Mouse (Mus musculus) embryonic facial prominence, embryonic 11.5 days (tissue): ENCODE data around the gene Anapc7. TPM values are rescaled to one million over a fixed set of nuclear protein-coding genes. Genes with fewer than 3 reads are reported as not detected.

Experiments
- ATAC-seq: fragments of 200-750 bp; cut with Nextera tagmentation; replicated peaks from 2 replicates; pipeline ENCODE4 v1.8.0; 2017; ENCODE audit warnings: low read depth; ENCODE audit not compliant: insufficient number of reproducible peaks, low FRiP score, low TSS enrichment
- DNase-seq: peaks from one replicate; pipeline ENCODE4 v3.0.0-alpha.2; 2015; ENCODE audit warnings: low spot score
- H3K27ac ChIP-seq: fragments of 300-500 bp; sonication (generic); replicated peaks from 2 replicates; pipeline ENCODE4 v1.5.1; 2014; ENCODE audit warnings: mild to moderate bottlenecking, low read depth, low read length, control low read depth
- H3K27me3 ChIP-seq: fragments of 300-500 bp; sonication (generic); 2 replicates; pipeline ENCODE4 v1.6.1; 2014; ENCODE audit warnings: mild to moderate bottlenecking, low read length, moderate library complexity, mixed read lengths; ENCODE audit not compliant: control insufficient read depth, insufficient read depth
- H3K36me3 ChIP-seq: fragments of 300-500 bp; sonication (generic); replicated peaks from 2 replicates; pipeline ENCODE4 v1.6.1; 2014; ENCODE audit warnings: low read depth, mild to moderate bottlenecking, low read length, moderate library complexity, mixed read lengths; ENCODE audit not compliant: control insufficient read depth, insufficient read depth
- H3K4me1 ChIP-seq: fragments of 300-500 bp; sonication (generic); 2 replicates; pipeline ENCODE4 v1.6.1; 2014; ENCODE audit warnings: low read length, mixed read lengths; ENCODE audit not compliant: control insufficient read depth, insufficient read depth
- H3K4me2 ChIP-seq: fragments of 300-500 bp; sonication (generic); 2 replicates; pipeline ENCODE4 v1.6.1; 2014; ENCODE audit warnings: low read depth, mild to moderate bottlenecking, control low read depth, low read length, moderate library complexity
- H3K4me3 ChIP-seq: fragments of 300-500 bp; sonication (generic); 2 replicates; pipeline ENCODE4 v1.5.1; 2014; ENCODE audit warnings: low read depth, low read length, control low read depth
- H3K9ac ChIP-seq: fragments of 300-500 bp; sonication (generic); replicated peaks from 2 replicates; pipeline ENCODE4 v1.6.1; 2014; ENCODE audit warnings: mild to moderate bottlenecking, control low read depth, low read length
- H3K9me3 ChIP-seq: fragments of 300-500 bp; sonication (generic); replicated peaks from 2 replicates; pipeline ENCODE4 v1.6.1; 2016; ENCODE audit warnings: mild to moderate bottlenecking, low read length, inconsistent platforms, mixed read lengths; ENCODE audit not compliant: control insufficient read depth
- WGBS: fragments of 180-500 bp; shearing (Covaris S2); extraction: QIAGEN DNeasy Blood & Tissue Kit; methylation state at CpG from one replicate; pipeline ENCODE4 v1.1.7; 2014; 5-methylcytosine and 5-hydroxymethylcytosine counted together
- polyA plus RNA-seq: library from polyadenylated mRNA; unstranded; fragments of >200 nt; fragmentation: Nextera tagmentation; extraction: Ambion mirVana; gene quantifications from 2 replicates; pipeline ENCODE4 v1.2.1, GENCODE M21; 2014

The Anapc7 gene
- 30.3 and 34.1 TPM in 2 replicates for polyA plus RNA-seq

GRCm38 (mm10) chr5:122421271-122422068, at the start of gene Anapc7:
Gene Anapc7, plus strand, starts transcription at chr5:122421693.
- WGBS = 25% methylated on average over 17 of the region's 17 CpGs
- Histone ChIP-seq H3K4me3 (peak within 1 kb of the TSS; percentile 98), H3K9ac (peak within 1 kb of the TSS; percentile 94), H3K36me3 (no peaks in the 10 kb centered on the region), H3K9me3 (no peaks in the 10 kb centered on the region), H3K4me1 (peaks cover 3% of the 10 kb centered on the region; the same call in 1 of the 2 replicates), H3K27ac (peak within 1 kb of the TSS; percentile 67), H3K27me3 (no peaks in the 10 kb centered on the region), H3K4me2 (peak within 1 kb of the TSS; percentile 76)
- peak; percentile 20 for DNase-seq
- ATAC-seq = 0 out of 2 replicates have a peak, but pooled peaks have one; percentile 14

GRCm38 (mm10) chr5:122372192-122372769, 49.2 kb upstream of the Anapc7 start, which contains the start of gene Fam216a:
Gene Fam216a, minus strand, starts transcription at chr5:122372364.
- Histone ChIP-seq H3K4me2 (peak within 1 kb of the TSS; percentile 76), H3K9me3 (no peaks in the 10 kb centered on the region), H3K4me1 (peaks cover 2% of the 10 kb centered on the region; the same call in 1 of the 2 replicates), H3K4me3 (peak within 1 kb of the TSS; percentile 59), H3K9ac (peak within 1 kb of the TSS; percentile 80), H3K27ac (peak within 1 kb of the TSS; percentile 97), H3K27me3 (no peaks in the 10 kb centered on the region), H3K36me3 (peaks cover 3% of the 10 kb centered on the region)
- under 1% methylated on average over 53 of the region's 53 CpGs for WGBS
- DNase-seq (peak; percentile 100), ATAC-seq (peak; percentile 92)

GRCm38 (mm10) chr5:122372878-122373277, 48.6 kb upstream of the Anapc7 start:
- 6% methylated on average over 5 of the region's 5 CpGs for WGBS
- ATAC-seq (no peak), DNase-seq (no peak)
- no peaks in the 10 kb centered on the region for H3K9me3 ChIP-seq
- H3K9ac ChIP-seq = peak overlapping the region; percentile 75
- H3K27me3 ChIP-seq = no peaks in the 10 kb centered on the region
- H3K27ac ChIP-seq = no peak overlapping the region
- peaks cover 2% of the 10 kb centered on the region; the same call in 1 of the 2 replicates for H3K4me1 ChIP-seq
- peak overlapping the region; percentile 67 for H3K4me2 ChIP-seq
- no peaks in the 10 kb centered on the region; the same call in none of the 2 replicates for H3K36me3 ChIP-seq
- H3K4me3 ChIP-seq = peak overlapping the region; percentile 59

- no peak overlapping the region for H3K4me3 ChIP-seq
- ATAC-seq (no peak), DNase-seq (no peak)
- H3K4me1 ChIP-seq = peaks cover 2% of the 10 kb centered on the region; the same call in 1 of the 2 replicates
- no peak overlapping the region for H3K4me2 ChIP-seq
- H3K9ac ChIP-seq = no peak overlapping the region
- no peaks in the 10 kb centered on the region for H3K9me3 ChIP-seq
- WGBS = 87% methylated on average over 4 of the region's 4 CpGs
- H3K27me3 ChIP-seq = no peaks in the 10 kb centered on the region
- H3K36me3 ChIP-seq = peaks cover 10% of the 10 kb centered on the region
- no peak overlapping the region for H3K27ac ChIP-seq
Observed at GRCm38 (mm10) chr5:122377101-122377833, 44.2 kb upstream of the Anapc7 start.

GRCm38 (mm10) chr5:122378171-122378570, 43.3 kb upstream of the Anapc7 start:
- Histone ChIP-seq H3K4me3 (no peak overlapping the region), H3K4me2 (no peak overlapping the region), H3K27ac (no peak overlapping the region), H3K9ac (no peak overlapping the region), H3K9me3 (no peaks in the 10 kb centered on the region), H3K27me3 (no peaks in the 10 kb centered on the region), H3K4me1 (peaks cover 2% of the 10 kb centered on the region; the same call in 1 of the 2 replicates), H3K36me3 (peaks cover 10% of the 10 kb centered on the region)
- no peak for ATAC-seq
- DNase-seq = no peak
- 87% methylated on average over 12 of the region's 12 CpGs for WGBS

- H3K4me2 ChIP-seq = no peak overlapping the region
- no peaks in the 10 kb centered on the region for H3K9me3 ChIP-seq
- ATAC-seq (0 out of 2 replicates have a peak, but pooled peaks have one; percentile 52), DNase-seq (peak; percentile 82)
- no peak overlapping the region for H3K9ac ChIP-seq
- H3K36me3 ChIP-seq = peaks cover 10% of the 10 kb centered on the region
- 64% methylated on average over 11 of the region's 11 CpGs for WGBS
- H3K27ac ChIP-seq = no peak overlapping the region
- H3K4me1 ChIP-seq = no peaks in the 10 kb centered on the region
- no peaks in the 10 kb centered on the region for H3K27me3 ChIP-seq
- no peak overlapping the region for H3K4me3 ChIP-seq
Observed at GRCm38 (mm10) chr5:122379374-122380155, 41.9 kb upstream of the Anapc7 start.

GRCm38 (mm10) chr5:122390006-122390405, 31.5 kb upstream of the Anapc7 start:
- no peak for DNase-seq
- no peak overlapping the region for H3K4me2 ChIP-seq
- no peaks in the 10 kb centered on the region for H3K27me3 ChIP-seq
- no peaks in the 10 kb centered on the region for H3K36me3 ChIP-seq
- H3K9ac ChIP-seq = no peak overlapping the region
- H3K27ac ChIP-seq = no peak overlapping the region
- 91% methylated on average over 5 of the region's 5 CpGs for WGBS
- H3K9me3 ChIP-seq = no peaks in the 10 kb centered on the region
- ATAC-seq = no peak
- peaks cover 3% of the 10 kb centered on the region; the same call in 1 of the 2 replicates for H3K4me1 ChIP-seq
- H3K4me3 ChIP-seq = no peak overlapping the region
